Mouse (Mus musculus): ENCODE results near the gene Fam171a1. TPM values are rescaled to one million over a fixed set of nuclear protein-coding genes. Genes with fewer than 3 reads are reported as not detected.
"Not testable (repeated sequence)": the region's sequence is repeated elsewhere in the genome, so short reads cannot be mapped to it uniquely, and the experiment has no call there.

Gene Fam171a1
- polyA plus RNA-seq, 1 experiment, result 35.7 TPM

DNA sequence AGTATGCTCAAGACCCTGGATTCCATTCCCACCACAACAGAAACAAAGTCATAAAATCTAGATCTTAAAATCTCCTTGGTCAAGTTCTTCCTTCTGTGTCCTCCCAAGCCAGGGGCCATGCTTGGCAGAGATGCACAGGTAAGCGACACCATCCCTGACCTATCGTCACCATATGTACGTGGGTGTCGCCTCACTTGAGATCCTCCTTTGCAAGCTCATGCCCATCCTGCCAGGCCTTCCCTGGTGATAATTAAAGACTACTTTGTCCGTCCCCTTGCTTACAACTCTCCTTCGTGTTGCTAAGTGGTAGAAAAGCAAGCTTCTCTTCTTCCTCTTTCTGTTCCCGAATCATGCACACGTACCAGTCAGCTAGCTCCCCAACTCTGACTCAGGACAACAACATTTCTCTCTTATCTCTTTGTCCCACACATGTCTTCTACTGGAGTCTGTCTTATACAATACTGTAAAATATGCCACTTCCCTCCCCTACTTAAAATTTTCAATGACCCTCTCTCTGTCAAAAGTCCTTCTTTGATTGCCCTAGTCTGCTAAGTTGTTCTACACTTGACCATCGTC is 49.6 kb downstream of the Fam171a1 start:
- DNase-seq, result no peak
- WGBS, result 71% methylated on average over 9 of the region's 9 CpGs
- H3K4me3 ChIP-seq (replicated peaks; ENCODE audit: extremely low read depth, low read depth, low read length), result no peak overlapping the region
- peaks cover 6% of the 10 kb centered on the region; the same call in 1 of the 2 replicates for H3K4me1 ChIP-seq (ENCODE audit: control insufficient read depth, insufficient read depth, low read length)
- TF ChIP-seq POLR2A (IDR thresholded peaks at IDR 0.05; ENCODE audit: borderline replicate concordance, extremely low read depth, low read depth, low read length) (no peak), CTCF (IDR thresholded peaks at IDR 0.05; ENCODE audit: insufficient read depth, low read length) (no peak)

DNA sequence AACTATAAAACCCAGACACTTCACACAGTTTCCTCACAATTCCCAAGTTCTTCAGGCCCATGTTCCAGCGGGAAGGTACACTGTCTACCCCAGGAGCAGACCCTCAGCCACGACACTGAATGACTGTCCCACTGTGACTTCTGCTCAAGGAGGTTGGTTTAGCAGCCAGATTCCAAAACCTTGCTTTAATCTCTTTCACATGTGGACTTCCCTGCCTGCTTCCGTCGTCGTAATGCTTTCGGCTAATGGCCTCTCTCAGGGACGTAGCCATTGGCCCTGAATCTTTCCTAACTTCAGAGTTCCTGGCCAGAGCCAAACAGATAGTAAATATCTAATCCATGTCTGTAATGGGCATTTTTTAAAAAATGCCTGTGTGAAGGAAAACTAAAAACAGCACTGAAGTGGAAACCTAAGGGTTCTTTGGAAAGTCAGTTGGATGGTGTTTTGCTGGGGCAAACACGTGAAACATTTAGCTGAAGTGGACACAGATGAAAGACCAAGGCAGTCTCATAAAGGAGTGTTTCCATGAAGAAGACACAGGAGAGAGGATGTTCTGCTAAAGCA is 51.1 kb downstream of the Fam171a1 start:
- 83% methylated on average over 8 of the region's 8 CpGs for WGBS
- H3K4me1 ChIP-seq (ENCODE audit: control insufficient read depth, insufficient read depth, low read length), result peaks cover 2% of the 10 kb centered on the region; the same call in 1 of the 2 replicates

DNA sequence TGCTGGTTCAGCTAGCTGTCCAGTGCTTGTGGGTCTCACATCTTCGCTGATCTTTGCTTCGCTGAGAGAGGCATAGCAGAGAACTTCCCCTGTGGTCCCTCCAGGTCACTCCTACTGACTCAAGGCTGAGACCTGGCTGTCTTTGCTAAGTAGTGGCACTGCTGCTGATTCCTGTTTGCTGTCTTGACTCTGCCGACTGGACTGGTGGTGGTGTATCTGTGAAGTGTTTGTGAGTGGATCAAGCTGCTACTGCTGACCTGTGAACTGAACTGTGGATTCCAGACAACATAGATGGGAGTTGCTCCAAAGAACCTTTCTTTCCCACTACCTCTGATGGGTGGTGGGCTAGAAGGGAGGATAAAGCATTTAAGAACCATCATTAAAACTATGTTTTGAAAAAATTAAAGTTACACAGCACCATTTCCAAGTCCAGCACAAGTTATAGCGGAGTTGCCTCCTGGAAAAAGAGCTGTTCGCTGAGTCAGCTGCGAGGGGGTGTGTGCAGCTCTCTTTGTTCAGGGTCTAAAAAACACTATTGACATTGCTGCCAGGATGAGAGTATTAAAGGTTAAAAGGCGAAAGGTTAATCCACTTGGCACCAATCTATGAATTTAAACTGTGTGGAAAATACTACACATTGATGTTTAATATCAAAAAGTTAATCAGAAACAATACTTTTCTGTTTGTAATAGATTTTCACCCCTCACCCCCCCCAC is 52.0 kb downstream of the Fam171a1 start:
- TF ChIP-seq CTCF (IDR thresholded peaks at IDR 0.05; ENCODE audit: insufficient read depth, low read length) (no peak), POLR2A (IDR thresholded peaks at IDR 0.05; ENCODE audit: borderline replicate concordance, extremely low read depth, low read depth, low read length) (no peak)
- 63% methylated on average over 7 of the region's 7 CpGs for WGBS
- peaks cover 2% of the 10 kb centered on the region; the same call in 1 of the 2 replicates for H3K4me1 ChIP-seq (ENCODE audit: control insufficient read depth, insufficient read depth, low read length)
- DNase-seq, result no peak
- H3K4me3 ChIP-seq (replicated peaks; ENCODE audit: extremely low read depth, low read depth, low read length), result no peak overlapping the region

More for the DNA sequence above, 51.1 kb downstream of the Fam171a1 start:
- no peak for TF ChIP-seq CTCF (IDR thresholded peaks at IDR 0.05; ENCODE audit: insufficient read depth, low read length)
- TF ChIP-seq POLR2A (IDR thresholded peaks at IDR 0.05; ENCODE audit: borderline replicate concordance, extremely low read depth, low read depth, low read length), result no peak
- no peak overlapping the region for H3K4me3 ChIP-seq (replicated peaks; ENCODE audit: extremely low read depth, low read depth, low read length)
- no peak for DNase-seq

DNA sequence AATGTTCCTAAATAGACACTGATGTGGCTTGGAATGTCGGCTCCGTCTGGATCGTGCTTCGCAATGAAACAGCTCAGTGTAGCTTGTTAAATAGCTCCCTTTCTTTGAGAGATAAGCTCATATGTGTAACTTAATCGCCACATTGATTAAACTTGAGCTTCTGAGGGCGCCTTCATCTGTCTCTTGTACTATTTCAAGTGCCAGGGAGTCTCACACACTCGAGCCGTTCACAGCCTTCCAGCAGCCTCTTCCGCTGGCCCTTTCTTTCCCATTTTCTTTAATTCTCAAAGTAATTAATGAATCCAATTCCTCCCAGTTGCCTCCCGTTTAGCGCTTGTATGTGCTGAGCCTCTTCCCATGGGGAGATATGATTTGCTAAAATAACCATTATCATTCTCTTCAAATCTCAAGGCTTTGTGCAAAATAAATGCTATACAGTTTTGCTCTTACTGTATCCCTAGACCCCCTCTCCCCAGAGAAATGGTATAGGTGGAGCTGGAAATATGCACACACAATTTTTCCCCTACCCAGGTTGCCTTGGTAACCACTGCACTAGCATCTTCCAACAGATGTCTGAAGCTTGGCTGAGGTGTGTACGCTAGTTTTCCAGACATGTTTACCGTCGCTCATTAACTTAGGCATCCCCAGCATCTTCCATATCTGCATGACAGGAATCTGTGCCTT is 54.8 kb downstream of the Fam171a1 start:
- TF ChIP-seq CTCF (IDR thresholded peaks at IDR 0.05; ENCODE audit: insufficient read depth, low read length) (no peak), POLR2A (IDR thresholded peaks at IDR 0.05; ENCODE audit: borderline replicate concordance, extremely low read depth, low read depth, low read length) (no peak)
- no peak for DNase-seq
- no peak overlapping the region for H3K4me3 ChIP-seq (replicated peaks; ENCODE audit: extremely low read depth, low read depth, low read length)
- WGBS, result 75% methylated on average over 14 of the region's 14 CpGs
- H3K4me1 ChIP-seq (ENCODE audit: control insufficient read depth, insufficient read depth, low read length), result peaks cover 9% of the 10 kb centered on the region

DNA sequence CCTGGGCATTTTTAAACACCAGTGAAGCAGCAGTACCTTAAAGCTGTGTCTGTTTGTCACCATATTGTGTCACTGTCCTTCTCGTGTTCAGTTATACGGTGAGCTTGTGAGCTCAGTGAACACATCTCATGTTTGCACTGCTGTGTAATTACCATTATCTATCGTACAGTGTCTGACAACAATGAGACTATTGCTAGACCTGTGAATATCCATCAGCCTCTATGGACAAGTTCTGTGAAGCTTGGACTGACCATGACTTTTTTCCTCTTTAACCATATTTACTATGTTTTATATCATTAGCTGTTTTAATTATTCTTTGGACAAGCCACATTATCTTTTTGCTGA is 55.4 kb downstream of the Fam171a1 start:
- peaks cover 10% of the 10 kb centered on the region for H3K4me1 ChIP-seq (ENCODE audit: control insufficient read depth, insufficient read depth, low read length)
- DNase-seq, result no peak
- WGBS, result 74% methylated on average over 3 of the region's 3 CpGs
- H3K4me3 ChIP-seq (replicated peaks; ENCODE audit: extremely low read depth, low read depth, low read length), result no peak overlapping the region
- TF ChIP-seq POLR2A (IDR thresholded peaks at IDR 0.05; ENCODE audit: borderline replicate concordance, extremely low read depth, low read depth, low read length) (no peak), CTCF (IDR thresholded peaks at IDR 0.05; ENCODE audit: insufficient read depth, low read length) (no peak)

DNA sequence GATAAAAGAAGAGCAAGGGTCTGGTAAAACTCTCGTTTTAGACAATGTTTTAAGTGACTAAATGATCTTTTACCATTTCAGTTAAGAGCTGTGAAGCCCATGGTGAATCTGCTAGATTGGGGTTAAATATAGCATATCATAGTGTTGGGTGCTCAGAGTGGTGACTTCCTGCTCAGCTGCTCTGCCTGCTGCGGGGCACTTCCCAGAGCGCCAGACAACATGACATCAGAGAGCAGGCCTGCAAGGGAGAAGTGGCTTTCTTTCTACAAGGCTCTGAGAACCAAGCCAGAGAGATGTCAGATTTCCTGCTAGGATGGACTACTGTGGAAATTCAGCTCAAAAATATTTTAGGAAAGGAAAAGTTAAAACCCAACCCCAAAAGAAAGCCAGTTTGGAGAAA is 57.8 kb downstream of the Fam171a1 start:
- DNase-seq, result no peak
- Histone ChIP-seq H3K4me1 (ENCODE audit: control insufficient read depth, insufficient read depth, low read length) (peaks cover 13% of the 10 kb centered on the region), H3K4me3 (replicated peaks; ENCODE audit: extremely low read depth, low read depth, low read length) (no peak overlapping the region)
- TF ChIP-seq POLR2A (IDR thresholded peaks at IDR 0.05; ENCODE audit: borderline replicate concordance, extremely low read depth, low read depth, low read length) (no peak), CTCF (IDR thresholded peaks at IDR 0.05; ENCODE audit: insufficient read depth, low read length) (no peak)
- WGBS, result 10% methylated on average over 3 of the region's 3 CpGs

DNA sequence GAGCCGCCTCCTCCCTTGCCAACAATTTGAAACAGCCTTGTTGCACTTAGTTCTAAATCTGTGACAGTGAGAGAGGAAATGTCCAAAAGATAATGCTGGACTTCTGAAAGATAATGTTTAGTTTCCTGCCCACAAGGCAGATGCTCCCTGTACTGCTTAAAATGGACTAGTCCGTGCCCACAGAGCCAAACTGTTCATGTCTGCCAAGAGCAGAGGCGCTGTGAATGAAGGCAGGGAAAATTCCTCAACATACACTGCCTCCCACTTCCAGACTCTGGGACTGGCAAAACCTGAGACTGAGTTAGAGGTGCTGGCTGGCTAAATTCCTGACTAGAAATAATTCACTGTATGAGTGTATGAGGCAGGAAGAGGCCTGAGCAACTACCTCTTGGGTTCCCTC is 58.6 kb downstream of the Fam171a1 start:
- no peak for DNase-seq
- Histone ChIP-seq H3K4me1 (ENCODE audit: control insufficient read depth, insufficient read depth, low read length) (peaks cover 13% of the 10 kb centered on the region), H3K4me3 (replicated peaks; ENCODE audit: extremely low read depth, low read depth, low read length) (no peak overlapping the region)
- TF ChIP-seq CTCF (IDR thresholded peaks at IDR 0.05; ENCODE audit: insufficient read depth, low read length) (no peak), POLR2A (IDR thresholded peaks at IDR 0.05; ENCODE audit: borderline replicate concordance, extremely low read depth, low read depth, low read length) (no peak)
- 40% methylated on average over 3 of the region's 3 CpGs for WGBS

DNA sequence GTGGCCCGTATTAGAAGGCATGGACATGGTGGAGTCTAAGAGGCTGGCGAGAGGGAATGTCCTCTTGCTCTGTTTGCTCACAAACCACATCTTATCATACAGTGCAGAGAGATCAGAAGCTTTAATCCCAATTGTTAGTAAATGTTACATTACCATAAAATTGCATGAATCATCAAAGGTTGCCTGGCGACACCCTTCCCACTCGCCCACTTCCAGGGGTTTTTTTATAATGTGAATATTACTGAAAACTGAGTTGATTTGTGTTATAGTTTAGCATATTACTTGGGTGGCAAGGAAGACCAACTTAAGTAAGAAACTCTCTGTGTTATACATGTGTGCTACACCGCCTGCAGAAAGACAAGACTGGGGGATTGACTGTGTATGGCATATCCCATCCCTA is 60.9 kb downstream of the Fam171a1 start:
- no peak overlapping the region for H3K4me3 ChIP-seq (replicated peaks; ENCODE audit: extremely low read depth, low read depth, low read length)
- no peak for TF ChIP-seq CTCF (IDR thresholded peaks at IDR 0.05; ENCODE audit: insufficient read depth, low read length)
- TF ChIP-seq POLR2A (IDR thresholded peaks at IDR 0.05; ENCODE audit: borderline replicate concordance, extremely low read depth, low read depth, low read length), result no peak
- peaks cover 13% of the 10 kb centered on the region for H3K4me1 ChIP-seq (ENCODE audit: control insufficient read depth, insufficient read depth, low read length)
- DNase-seq, result no peak
- 73% methylated on average over 5 of the region's 5 CpGs for WGBS

DNA sequence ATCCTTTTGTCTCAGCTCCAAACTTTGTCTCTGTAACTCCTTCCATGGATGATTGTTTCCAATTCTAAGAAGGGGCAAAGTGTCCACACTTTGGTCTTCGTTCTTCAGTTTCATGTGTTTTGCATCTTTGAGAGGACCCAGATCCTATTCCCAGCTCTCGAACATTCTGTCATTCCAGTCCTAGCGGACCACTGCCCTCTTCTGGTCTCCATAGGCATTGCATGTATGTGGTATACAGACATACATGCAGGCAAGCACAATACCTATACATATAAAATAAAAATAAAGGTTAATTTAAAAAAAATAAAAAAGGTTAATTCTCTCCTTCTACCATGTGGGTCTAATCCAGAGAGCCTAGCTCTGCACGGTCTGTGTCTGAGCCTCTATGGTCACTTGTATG is 62.0 kb downstream of the Fam171a1 start:
- peaks cover 13% of the 10 kb centered on the region for H3K4me1 ChIP-seq (ENCODE audit: control insufficient read depth, insufficient read depth, low read length)
- peak; percentile 8; the same call in 1 of the 2 replicates for TF ChIP-seq CTCF (IDR thresholded peaks at IDR 0.05; ENCODE audit: insufficient read depth, low read length)
- not testable (repeated sequence) for DNase-seq; H3K4me3 ChIP-seq (replicated peaks; ENCODE audit: extremely low read depth, low read depth, low read length)
- WGBS, result 97% methylated on average over 4 of the region's 4 CpGs
